Mouse (Mus musculus) liver, adult 2 months (tissue): Measurements from ENCODE around the gene Txk. TPM values are rescaled to one million over a fixed set of nuclear protein-coding genes. Genes with fewer than 3 reads are reported as not detected.
A peak's percentile ranks its signal among the peaks of the same experiment; 100 is the strongest.

Experiments
- DNase-seq: peaks from one replicate; pipeline ENCODE4 v3.0.0-alpha.2; 2011; ENCODE audit warnings: low read depth, low spot score; ENCODE audit errors: extremely low read depth
- H3K27ac ChIP-seq: fragments of 200-500 bp; replicated peaks from 2 replicates; pipeline ENCODE4 v1.5.1; 2012; ENCODE audit warnings: low read depth, mild to moderate bottlenecking, control low read depth, inconsistent platforms, low read length; ENCODE audit not compliant: insufficient read depth
- H3K27me3 ChIP-seq: fragments of 200-500 bp; 2 replicates; pipeline ENCODE4 v1.6.1; 2012; ENCODE audit warnings: mild to moderate bottlenecking, moderate library complexity, low read length, inconsistent platforms; ENCODE audit not compliant: control insufficient read depth, insufficient read depth
- H3K36me3 ChIP-seq: fragments of 200-500 bp; 2 replicates; pipeline ENCODE4 v1.6.1; 2012; ENCODE audit warnings: low read length, inconsistent platforms; ENCODE audit not compliant: control insufficient read depth, insufficient read depth
- H3K4me1 ChIP-seq: fragments of 200-500 bp; 2 replicates; pipeline ENCODE4 v1.6.1; 2011; ENCODE audit warnings: low read length; ENCODE audit not compliant: control insufficient read depth, insufficient read depth
- H3K4me3 ChIP-seq: fragments of 200-500 bp; 2 replicates; pipeline ENCODE4 v1.5.1; 2011; ENCODE audit warnings: low read depth, mild to moderate bottlenecking, control low read depth, low read length, moderate library complexity; ENCODE audit not compliant: insufficient read depth
- H3K79me2 ChIP-seq: fragments of 200-500 bp; 2 replicates; pipeline ENCODE4 v1.6.1; 2012; ENCODE audit warnings: inconsistent platforms, mild to moderate bottlenecking, low read length, moderate library complexity; ENCODE audit not compliant: control insufficient read depth, insufficient read depth
- H3K9ac ChIP-seq: fragments of 200-500 bp; 2 replicates; pipeline ENCODE4 v1.6.1; 2012; ENCODE audit warnings: low read depth, mild to moderate bottlenecking, control low read depth, inconsistent platforms, low read length
- CTCF ChIP-seq: fragments of 200-500 bp; IDR thresholded peaks from 2 replicates; pipeline ENCODE4 v1.5.1; 2011; ENCODE audit warnings: low read depth, low read length, control low read depth
- POLR2A ChIP-seq: fragments of 200-500 bp; IDR thresholded peaks from 2 replicates; pipeline ENCODE4 v1.6.1; 2011; ENCODE audit warnings: low read length, control low read depth; ENCODE audit not compliant: insufficient read depth; ENCODE audit errors: extremely low read depth
- WGBS: fragments of 180-500 bp; shearing (Covaris S2); methylation state at CpG from one replicate; pipeline ENCODE4 v1.1.7; 2018; 5-methylcytosine and 5-hydroxymethylcytosine counted together
- polyA plus RNA-seq: library from polyadenylated mRNA; depleted of rRNA; stranded (reverse); fragments of >200 nt; gene quantifications from 2 replicates; pipeline ENCODE4 v1.2.3, GENCODE M21; 2012
- total RNA-seq: library from RNA; depleted of rRNA; stranded (reverse); fragments of >200 nt; gene quantifications from 2 replicates; pipeline ENCODE4 v1.2.3, GENCODE M21; 2014

The Txk gene
- total and polyA plus RNA-seq, 2 experiments: 0.15 to 0.46 TPM

DNA sequence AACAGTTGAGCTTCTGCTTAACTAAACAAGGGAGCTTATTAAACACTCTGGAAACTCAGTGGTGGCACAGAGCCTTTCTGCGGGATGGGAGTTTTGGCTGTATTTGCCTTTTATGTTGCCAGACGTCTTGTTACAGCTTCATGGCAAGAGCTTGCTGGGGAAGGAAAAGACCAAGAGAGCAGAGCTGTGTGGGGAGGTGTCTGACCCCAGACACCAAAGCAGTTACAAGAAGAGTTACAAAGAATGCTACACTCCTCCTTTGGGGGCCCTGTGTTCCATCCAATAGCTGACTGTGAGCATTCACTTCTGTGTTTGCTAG is 53.1 kb downstream of the Txk start:
- WGBS: 76% methylated on average over 2 of the region's 2 CpGs
- Histone ChIP-seq H3K9ac (no peak overlapping the region), H3K36me3 (no peaks in the 10 kb centered on the region), H3K27me3 (no peaks in the 10 kb centered on the region), H3K27ac (no peak overlapping the region), H3K4me1 (0 out of 2 replicates have a peak, but pooled peaks cover 2% of the 10 kb centered on the region), H3K79me2 (no peaks in the 10 kb centered on the region), H3K4me3 (no peak overlapping the region)
- TF ChIP-seq CTCF (no peak), POLR2A (no peak)
- no peak for DNase-seq

DNA sequence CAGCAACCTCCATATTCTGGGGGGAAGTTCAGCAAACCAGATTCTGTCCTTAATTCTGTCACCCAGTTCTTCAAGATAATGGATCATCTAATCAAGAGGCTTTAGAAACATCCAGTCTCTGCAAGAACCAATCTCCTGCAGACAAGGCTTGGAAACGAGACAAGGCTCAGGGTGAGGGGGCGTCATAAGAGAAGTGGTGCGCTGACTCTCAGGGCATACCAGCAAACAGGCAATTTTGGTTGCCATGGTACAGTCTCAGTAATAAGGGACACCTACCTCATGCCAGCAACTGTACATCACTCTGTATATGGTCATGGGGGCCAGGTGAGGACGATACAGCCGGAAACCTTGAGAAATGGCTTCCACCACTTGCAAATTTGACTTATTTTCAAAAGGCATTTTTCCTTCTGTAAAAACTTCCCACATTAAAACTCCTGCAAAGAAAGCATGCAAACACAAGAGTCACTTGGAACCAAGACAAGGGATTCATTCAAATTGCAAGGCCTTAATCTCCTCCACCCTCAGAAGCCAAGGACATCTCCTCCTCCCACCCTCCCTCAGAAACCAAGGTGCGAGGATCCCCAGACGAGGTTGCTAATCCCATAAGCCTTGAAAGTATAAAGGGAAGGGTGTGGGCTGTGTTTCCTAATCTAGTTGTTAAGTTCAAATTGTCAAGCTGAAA is 53.6 kb downstream of the Txk start:
- no peak overlapping the region for H3K4me3 ChIP-seq
- H3K27me3 ChIP-seq: no peaks in the 10 kb centered on the region
- H3K36me3 ChIP-seq: no peaks in the 10 kb centered on the region
- WGBS: 82% methylated on average over 7 of the region's 7 CpGs
- H3K79me2 ChIP-seq: no peaks in the 10 kb centered on the region
- no peak for TF ChIP-seq CTCF
- TF ChIP-seq POLR2A: no peak
- H3K4me1 ChIP-seq: 0 out of 2 replicates have a peak, but pooled peaks cover 2% of the 10 kb centered on the region
- no peak overlapping the region for H3K9ac ChIP-seq
- no peak overlapping the region for H3K27ac ChIP-seq
- DNase-seq: no peak

DNA sequence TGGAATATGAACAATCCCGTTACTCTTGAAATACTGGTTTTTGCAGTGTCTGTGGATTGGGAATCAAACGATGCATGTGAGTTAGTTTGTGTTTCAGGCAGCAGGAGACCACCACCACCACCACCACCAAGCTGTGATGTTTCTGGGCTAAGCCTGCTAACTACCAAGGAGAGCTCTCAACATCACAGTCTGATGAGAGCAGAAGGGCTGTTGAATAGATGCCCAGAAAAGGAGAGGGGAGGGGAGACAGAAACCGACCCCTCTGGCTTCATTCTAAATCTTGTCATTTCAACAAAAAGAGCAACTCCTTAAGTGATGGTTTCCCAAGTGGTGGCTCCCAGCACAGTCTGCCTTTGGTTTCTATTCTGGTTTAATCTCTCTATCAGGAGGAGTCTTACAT is 54.2 kb downstream of the Txk start:
- 80% methylated on average over 3 of the region's 3 CpGs for WGBS
- no peak for DNase-seq
- H3K9ac ChIP-seq: no peak overlapping the region
- 0 out of 2 replicates have a peak, but pooled peaks cover 2% of the 10 kb centered on the region for H3K4me1 ChIP-seq
- H3K27ac ChIP-seq: no peak overlapping the region
- H3K79me2 ChIP-seq: no peaks in the 10 kb centered on the region
- H3K27me3 ChIP-seq: no peaks in the 10 kb centered on the region
- TF ChIP-seq POLR2A: no peak
- TF ChIP-seq CTCF: no peak
- no peaks in the 10 kb centered on the region for H3K36me3 ChIP-seq
- no peak overlapping the region for H3K4me3 ChIP-seq

DNA sequence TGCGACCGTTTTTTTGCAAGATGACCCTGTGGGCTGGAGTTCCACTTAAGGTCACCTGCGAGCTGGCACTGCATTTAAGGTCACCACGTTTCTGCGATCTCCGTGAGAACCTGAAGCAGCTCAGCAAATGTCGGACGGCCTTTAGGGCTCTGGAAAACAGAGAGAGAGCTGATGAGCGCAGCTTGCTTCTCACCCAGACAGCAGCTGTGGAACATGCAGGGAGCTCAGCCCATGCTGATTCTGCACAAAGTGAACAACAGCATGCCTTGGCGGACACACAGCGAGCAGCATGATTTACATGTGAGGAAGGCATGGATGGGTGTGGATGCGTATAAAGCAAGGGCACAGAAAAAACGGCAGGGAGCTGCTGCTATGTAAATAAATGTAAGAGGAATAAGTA is 56.1 kb downstream of the Txk start:
- DNase-seq: peak; percentile 38
- no peaks in the 10 kb centered on the region for H3K79me2 ChIP-seq
- H3K9ac ChIP-seq: no peak overlapping the region
- H3K4me1 ChIP-seq: 0 out of 2 replicates have a peak, but pooled peaks cover 2% of the 10 kb centered on the region
- H3K4me3 ChIP-seq: no peak overlapping the region
- H3K27ac ChIP-seq: no peak overlapping the region
- no peaks in the 10 kb centered on the region for H3K27me3 ChIP-seq
- TF ChIP-seq CTCF: no peak
- TF ChIP-seq POLR2A: no peak
- H3K36me3 ChIP-seq: no peaks in the 10 kb centered on the region
- 42% methylated on average over 13 of the region's 13 CpGs for WGBS

DNA sequence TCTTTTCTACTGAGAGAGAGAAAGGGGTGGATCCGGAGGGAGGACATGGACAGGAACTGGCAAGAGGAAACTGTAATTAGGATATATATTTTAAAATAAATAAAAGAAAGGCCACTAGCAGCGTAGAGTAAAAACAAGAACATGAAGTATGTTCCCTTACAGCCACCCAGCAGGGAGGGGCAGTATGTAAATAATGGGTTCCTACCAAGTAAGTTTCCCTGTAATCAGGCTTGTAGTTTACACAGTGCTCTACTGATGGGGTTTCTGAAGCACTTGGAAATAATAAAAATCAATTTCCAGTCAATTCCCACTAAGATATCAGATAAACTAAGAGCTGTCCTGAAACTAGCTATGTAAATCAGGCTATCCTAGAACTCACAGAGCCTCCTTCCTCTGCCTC is 57.9 kb downstream of the Txk start:
- H3K27ac ChIP-seq: no peak overlapping the region
- no peaks in the 10 kb centered on the region for H3K36me3 ChIP-seq
- no peaks in the 10 kb centered on the region for H3K79me2 ChIP-seq
- 0 out of 2 replicates have a peak, but pooled peaks cover 2% of the 10 kb centered on the region for H3K4me1 ChIP-seq
- 83% methylated on average over 2 of the region's 2 CpGs for WGBS
- TF ChIP-seq POLR2A: no peak
- TF ChIP-seq CTCF: no peak
- DNase-seq: no peak
- no peak overlapping the region for H3K9ac ChIP-seq
- H3K27me3 ChIP-seq: no peaks in the 10 kb centered on the region
- no peak overlapping the region for H3K4me3 ChIP-seq

DNA sequence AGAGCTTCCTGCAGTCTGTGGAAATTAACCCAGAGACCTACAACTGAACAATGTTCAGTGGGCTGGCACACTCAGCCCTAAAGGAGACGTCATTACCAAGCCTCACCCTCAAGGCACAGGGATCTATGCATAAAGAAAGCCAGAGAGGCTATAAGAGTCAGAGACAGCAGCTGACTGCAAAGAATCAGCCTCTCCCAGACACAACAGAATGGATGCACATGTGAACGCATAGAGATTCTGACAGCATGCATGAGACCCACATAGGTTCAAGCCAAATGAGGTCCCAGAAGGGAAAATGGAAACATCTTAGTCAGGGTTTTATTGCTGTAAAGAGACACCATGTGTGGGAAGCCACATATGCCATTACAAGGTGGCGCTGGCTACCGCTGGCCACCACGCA is 62.1 kb downstream of the Txk start:
- WGBS: 96% methylated on average over 5 of the region's 5 CpGs
- H3K9ac ChIP-seq: no peak overlapping the region
- TF ChIP-seq CTCF: no peak
- no peak for TF ChIP-seq POLR2A
- no peaks in the 10 kb centered on the region for H3K27me3 ChIP-seq
- no peak overlapping the region for H3K27ac ChIP-seq
- H3K79me2 ChIP-seq: no peaks in the 10 kb centered on the region
- no peaks in the 10 kb centered on the region for H3K36me3 ChIP-seq
- DNase-seq: no peak
- no peak overlapping the region for H3K4me3 ChIP-seq
- no peaks in the 10 kb centered on the region for H3K4me1 ChIP-seq
